Mouse (Mus musculus) cerebellum, adult 2 months (tissue): ENCODE measurements around the gene Cdh23.

Experiments
- CTCF ChIP-seq: fragments of 200-500 bp; IDR thresholded peaks from 2 replicates; pipeline ENCODE4 v1.5.1; 2011; ENCODE audit warnings: low read depth, mild to moderate bottlenecking, control low read depth, low read length, moderate library complexity, borderline replicate concordance; ENCODE audit not compliant: insufficient read depth
- POLR2A ChIP-seq: fragments of 200-500 bp; IDR thresholded peaks from 2 replicates; pipeline ENCODE4 v1.6.1; 2011; ENCODE audit warnings: low read length, control low read depth, borderline replicate concordance; ENCODE audit not compliant: insufficient read depth

DNA sequence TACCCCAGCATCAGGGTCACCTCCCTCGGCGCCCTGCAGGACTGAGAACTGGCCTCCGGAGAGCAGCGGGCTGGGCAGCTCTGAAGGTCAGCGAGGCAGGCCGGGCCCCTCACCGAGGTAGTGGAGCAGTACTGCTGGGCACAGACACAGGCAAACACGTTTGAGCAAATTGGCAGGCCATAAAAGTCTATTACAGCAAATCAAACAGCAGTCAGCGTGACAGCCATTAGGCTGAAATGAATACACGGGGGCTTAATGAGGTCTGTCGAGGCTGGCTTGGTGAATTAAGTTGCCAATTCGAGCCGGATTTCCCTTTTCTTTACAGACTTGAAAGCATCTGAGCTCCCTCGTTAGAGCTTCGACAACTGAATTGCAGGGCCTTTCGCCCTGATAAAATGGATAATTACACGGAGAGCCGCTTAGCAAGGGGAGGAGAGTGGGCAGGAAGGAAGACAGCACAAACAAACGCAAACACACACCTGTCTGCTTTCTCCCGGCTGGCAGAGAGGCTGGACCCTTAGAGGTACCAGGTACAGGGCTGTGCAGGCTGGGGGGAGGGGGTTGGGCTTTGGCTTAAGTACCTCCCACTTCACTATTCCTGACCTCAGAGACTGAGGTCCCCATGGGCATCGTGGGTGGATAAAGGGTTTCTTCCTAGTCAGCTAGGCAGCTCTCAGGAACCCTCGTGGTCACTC, 103.3 kb downstream of the Cdh23 start:
- TF ChIP-seq POLR2A (no peak), CTCF (no peak)
